Mouse (Mus musculus): ENCODE results near the gene Mok. TPM values are rescaled to one million over a fixed set of nuclear protein-coding genes. Genes with fewer than 3 reads are reported as not detected.

Gene Mok
- polyA plus RNA-seq, 1 experiment from 2014 or later = 11.8 TPM

DNA sequence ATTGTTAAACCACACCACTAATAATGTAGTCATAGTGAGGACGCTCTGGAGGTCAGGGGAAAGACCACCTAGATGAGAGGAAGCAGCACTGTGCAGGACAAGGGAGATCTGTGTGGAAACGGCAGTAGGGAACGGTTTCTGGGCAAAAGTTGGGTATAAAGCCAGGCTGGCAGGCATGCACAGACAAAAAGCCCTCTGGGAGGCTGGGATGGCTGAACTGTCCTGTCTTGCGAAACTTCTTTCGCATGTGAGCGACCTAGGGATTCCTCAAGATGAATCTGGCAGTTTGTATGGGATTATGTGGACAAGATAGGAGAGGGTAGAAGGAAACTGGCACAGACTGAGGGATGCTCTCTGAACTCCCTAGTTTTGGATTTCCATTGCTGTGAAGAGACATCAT, 68.8 kb downstream of the Mok start:
- Histone ChIP-seq H3K9ac (ENCODE audit: low read length) (no peak overlapping the region), H3K9me3 (ENCODE audit: control insufficient read depth, low read length) (no peaks in the 10 kb centered on the region), H3K4me2 (no peak overlapping the region), H3K27ac (ENCODE audit: low read depth, low read length) (no peak overlapping the region), H3K36me3 (ENCODE audit: control insufficient read depth, insufficient read depth, low read length) (no peaks in the 10 kb centered on the region), H3K4me1 (ENCODE audit: control insufficient read depth, insufficient read depth, low read length) (no peaks in the 10 kb centered on the region), H3K27me3 (ENCODE audit: control insufficient read depth, insufficient read depth, low read length) (no peaks in the 10 kb centered on the region), H3K4me3 (ENCODE audit: low read depth, low read length) (no peak overlapping the region)
- DNase-seq (ENCODE audit: low spot score, missing footprints) = no peak
- ATAC-seq (ENCODE audit: low FRiP score) = no peak
- WGBS = 95% methylated on average over 6 of the region's 6 CpGs

DNA sequence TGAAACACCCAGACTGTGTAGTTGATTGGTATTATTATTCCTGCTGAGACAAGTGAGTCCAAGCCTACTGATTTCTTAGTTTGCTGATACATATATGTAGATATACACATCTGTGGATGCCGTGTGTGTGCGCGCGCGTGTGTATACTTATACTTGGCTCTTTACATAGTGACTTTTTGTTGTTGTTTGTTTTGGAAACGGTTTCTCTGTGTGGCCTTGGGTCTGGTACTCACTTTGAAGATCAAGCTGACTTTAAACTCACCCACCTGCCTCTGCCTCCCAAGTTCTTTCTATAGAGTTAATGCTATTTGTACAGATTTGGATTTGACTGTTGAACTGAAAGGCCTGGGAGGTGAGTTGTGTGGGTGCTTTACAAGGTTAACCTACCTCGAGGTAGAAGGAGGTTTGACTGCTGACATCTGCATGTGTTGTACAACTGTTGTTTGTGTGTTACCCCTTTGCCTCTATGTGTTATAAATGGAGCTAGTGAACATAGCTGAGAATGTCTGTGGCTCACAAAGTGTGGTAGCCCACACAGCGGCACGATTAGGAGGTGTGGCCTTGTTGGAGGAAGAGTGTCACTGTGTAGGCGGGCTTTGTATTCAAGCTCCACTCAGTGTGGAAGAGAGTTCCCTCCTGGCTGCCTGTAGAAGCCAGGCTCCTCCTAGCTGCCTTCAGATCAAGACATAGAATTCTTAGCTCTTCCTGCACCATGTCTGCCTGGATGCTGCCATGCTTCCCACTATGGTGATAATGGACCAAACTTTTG, 70.1 kb downstream of the Mok start:
- H3K4me2 ChIP-seq = no peak overlapping the region
- no peak overlapping the region for H3K4me3 ChIP-seq (ENCODE audit: low read depth, low read length)
- H3K27me3 ChIP-seq (ENCODE audit: control insufficient read depth, insufficient read depth, low read length) = no peaks in the 10 kb centered on the region
- DNase-seq (ENCODE audit: low spot score, missing footprints) = no peak
- 93% methylated on average over 10 of the region's 10 CpGs for WGBS
- no peak for ATAC-seq (ENCODE audit: low FRiP score)
- no peaks in the 10 kb centered on the region for H3K4me1 ChIP-seq (ENCODE audit: control insufficient read depth, insufficient read depth, low read length)
- no peak overlapping the region for H3K27ac ChIP-seq (ENCODE audit: low read depth, low read length)
- H3K9ac ChIP-seq (ENCODE audit: low read length) = no peak overlapping the region
- no peaks in the 10 kb centered on the region for H3K36me3 ChIP-seq (ENCODE audit: control insufficient read depth, insufficient read depth, low read length)
- no peaks in the 10 kb centered on the region for H3K9me3 ChIP-seq (ENCODE audit: control insufficient read depth, low read length)

DNA sequence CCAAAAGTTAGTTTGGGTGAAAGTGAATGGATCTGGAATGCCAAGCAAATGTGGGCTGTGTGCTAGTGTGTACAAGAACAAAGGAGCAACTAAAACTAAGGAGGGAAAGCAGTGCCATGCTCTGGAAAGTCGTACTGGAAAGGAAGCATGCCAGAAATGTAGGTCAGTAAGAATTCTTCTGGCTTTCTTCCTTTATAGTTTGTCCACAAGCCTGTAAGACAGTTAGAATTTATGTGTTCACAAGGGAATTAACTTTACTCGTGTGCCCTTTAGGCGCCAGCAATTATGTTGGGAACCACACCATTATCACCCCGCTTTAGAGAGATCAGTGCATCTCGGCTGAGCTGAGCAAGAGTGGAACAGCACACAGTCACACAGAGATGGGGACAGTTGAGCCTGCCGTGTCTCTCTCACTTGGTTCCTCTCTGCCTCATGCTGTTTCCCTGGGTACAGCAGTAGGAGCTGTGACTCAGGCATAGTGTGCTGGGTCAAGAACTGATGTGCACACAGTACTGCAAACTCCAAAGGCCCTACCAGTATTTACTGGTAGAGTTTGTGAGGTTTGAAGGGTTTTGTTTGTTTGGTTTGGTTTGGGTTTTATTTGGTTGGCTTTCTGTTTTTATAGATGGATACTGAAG, 71.0 kb downstream of the Mok start:
- H3K27me3 ChIP-seq (ENCODE audit: control insufficient read depth, insufficient read depth, low read length) = no peaks in the 10 kb centered on the region
- no peak overlapping the region for H3K27ac ChIP-seq (ENCODE audit: low read depth, low read length)
- 80% methylated on average over 6 of the region's 6 CpGs for WGBS
- no peak overlapping the region for H3K4me2 ChIP-seq
- ATAC-seq (ENCODE audit: low FRiP score) (no peak), DNase-seq (ENCODE audit: low spot score, missing footprints) (no peak)
- no peaks in the 10 kb centered on the region for H3K4me1 ChIP-seq (ENCODE audit: control insufficient read depth, insufficient read depth, low read length)
- no peaks in the 10 kb centered on the region for H3K9me3 ChIP-seq (ENCODE audit: control insufficient read depth, low read length)
- H3K4me3 ChIP-seq (ENCODE audit: low read depth, low read length) = no peak overlapping the region
- H3K36me3 ChIP-seq (ENCODE audit: control insufficient read depth, insufficient read depth, low read length) = no peaks in the 10 kb centered on the region
- no peak overlapping the region for H3K9ac ChIP-seq (ENCODE audit: low read length)

DNA sequence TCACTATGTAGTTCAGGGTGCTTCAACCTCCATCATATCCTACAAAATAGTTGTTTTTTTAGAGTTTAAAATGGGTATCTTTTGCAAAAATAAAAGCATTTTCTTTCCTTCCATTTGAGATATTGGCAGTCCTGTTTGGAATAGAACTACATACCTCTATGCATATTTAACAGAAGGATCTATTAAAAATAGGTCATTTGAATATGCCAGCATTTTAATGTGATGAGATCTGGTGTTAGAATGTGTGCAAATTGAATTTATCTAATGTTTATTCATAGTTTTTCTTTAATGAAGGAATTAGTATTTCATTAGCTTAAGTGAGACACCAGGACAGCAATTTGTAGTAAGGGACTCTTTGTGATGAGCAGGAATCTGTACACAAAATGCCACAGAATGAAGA, 72.2 kb downstream of the Mok start:
- no peak overlapping the region for H3K4me3 ChIP-seq (ENCODE audit: low read depth, low read length)
- H3K36me3 ChIP-seq (ENCODE audit: control insufficient read depth, insufficient read depth, low read length) = no peaks in the 10 kb centered on the region
- H3K9me3 ChIP-seq (ENCODE audit: control insufficient read depth, low read length) = no peaks in the 10 kb centered on the region
- H3K27ac ChIP-seq (ENCODE audit: low read depth, low read length) = no peak overlapping the region
- no peaks in the 10 kb centered on the region for H3K27me3 ChIP-seq (ENCODE audit: control insufficient read depth, insufficient read depth, low read length)
- H3K4me1 ChIP-seq (ENCODE audit: control insufficient read depth, insufficient read depth, low read length) = no peaks in the 10 kb centered on the region
- H3K4me2 ChIP-seq = no peak overlapping the region
- no peak for ATAC-seq (ENCODE audit: low FRiP score)
- DNase-seq (ENCODE audit: low spot score, missing footprints) = no peak
- H3K9ac ChIP-seq (ENCODE audit: low read length) = no peak overlapping the region

DNA sequence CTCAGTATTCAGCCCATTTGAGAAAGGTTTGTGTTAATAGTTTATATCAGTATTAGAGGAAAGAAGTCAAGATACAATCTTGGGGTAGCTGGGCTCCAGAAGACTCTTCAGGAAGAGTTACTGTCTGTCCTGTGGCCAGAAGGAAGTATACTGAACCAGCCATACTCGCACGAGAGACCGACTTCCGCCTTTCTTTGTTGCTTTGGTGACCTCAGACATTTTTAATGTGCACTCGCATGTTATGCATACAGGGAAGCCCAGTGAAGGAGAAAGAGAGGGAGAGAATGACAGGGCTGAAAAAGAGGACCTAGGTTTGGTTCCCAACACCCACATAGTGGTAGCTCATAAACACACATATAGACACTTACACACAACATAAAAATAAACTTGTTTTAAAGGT, 76.2 kb downstream of the Mok start:
- Histone ChIP-seq H3K9me3 (ENCODE audit: control insufficient read depth, low read length) (no peaks in the 10 kb centered on the region), H3K4me1 (ENCODE audit: control insufficient read depth, insufficient read depth, low read length) (no peaks in the 10 kb centered on the region), H3K9ac (ENCODE audit: low read length) (no peak overlapping the region), H3K36me3 (ENCODE audit: control insufficient read depth, insufficient read depth, low read length) (no peaks in the 10 kb centered on the region), H3K27me3 (ENCODE audit: control insufficient read depth, insufficient read depth, low read length) (no peaks in the 10 kb centered on the region), H3K27ac (ENCODE audit: low read depth, low read length) (no peak overlapping the region), H3K4me2 (no peak overlapping the region), H3K4me3 (ENCODE audit: low read depth, low read length) (no peak overlapping the region)
- no peak for DNase-seq (ENCODE audit: low spot score, missing footprints)
- no peak for ATAC-seq (ENCODE audit: low FRiP score)
- WGBS = 92% methylated on average over 5 of the region's 5 CpGs

DNA sequence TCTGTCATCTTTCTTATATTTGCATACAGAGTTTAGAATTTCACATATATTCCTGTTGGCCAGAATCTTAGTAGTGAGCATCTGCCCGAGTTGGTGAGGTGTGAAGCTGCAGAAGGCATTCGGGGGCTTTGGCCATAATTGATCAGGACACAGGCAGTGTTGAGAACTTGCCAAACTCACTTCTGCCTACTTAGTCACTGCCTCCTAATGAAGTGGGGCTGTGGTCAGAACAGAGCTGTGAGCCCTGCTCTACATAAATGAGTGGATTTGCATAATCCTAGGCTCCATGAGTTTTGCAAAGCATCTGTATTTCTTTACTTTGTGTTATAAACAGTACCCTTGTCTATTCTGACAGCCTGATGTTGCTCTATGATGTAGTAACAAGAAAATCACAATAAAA, 78.4 kb downstream of the Mok start:
- no peaks in the 10 kb centered on the region for H3K4me1 ChIP-seq (ENCODE audit: control insufficient read depth, insufficient read depth, low read length)
- H3K36me3 ChIP-seq (ENCODE audit: control insufficient read depth, insufficient read depth, low read length) = no peaks in the 10 kb centered on the region
- DNase-seq (ENCODE audit: low spot score, missing footprints) = no peak

DNA sequence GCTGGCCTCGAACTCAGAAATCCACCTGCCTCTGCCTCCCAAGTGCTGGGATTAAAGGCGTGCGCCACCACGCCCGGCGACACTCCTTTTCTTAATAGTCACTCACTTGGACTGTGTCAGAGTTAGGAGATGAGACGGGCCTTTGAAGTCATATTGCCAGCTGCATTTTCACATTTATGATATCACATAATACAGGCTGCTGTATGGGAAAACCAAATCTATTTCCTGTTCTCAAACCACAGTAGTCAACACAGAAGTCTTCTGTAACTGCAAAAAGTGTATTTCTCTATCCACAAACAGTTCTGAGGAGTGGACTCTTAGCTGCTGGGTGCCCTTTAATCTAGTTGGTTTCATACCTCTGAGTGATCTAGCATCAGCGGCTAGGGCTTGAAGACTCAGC, 81.8 kb downstream of the Mok start:
- Histone ChIP-seq H3K36me3 (ENCODE audit: control insufficient read depth, insufficient read depth, low read length) (no peaks in the 10 kb centered on the region), H3K9me3 (ENCODE audit: control insufficient read depth, low read length) (no peaks in the 10 kb centered on the region), H3K4me1 (ENCODE audit: control insufficient read depth, insufficient read depth, low read length) (no peaks in the 10 kb centered on the region), H3K4me2 (no peak overlapping the region), H3K27ac (ENCODE audit: low read depth, low read length) (no peak overlapping the region), H3K27me3 (ENCODE audit: control insufficient read depth, insufficient read depth, low read length) (no peaks in the 10 kb centered on the region), H3K9ac (ENCODE audit: low read length) (no peak overlapping the region), H3K4me3 (ENCODE audit: low read depth, low read length) (no peak overlapping the region)
- DNase-seq (ENCODE audit: low spot score, missing footprints) (no peak), ATAC-seq (ENCODE audit: low FRiP score) (no peak)
- 93% methylated on average over 8 of the region's 8 CpGs for WGBS

More for the DNA sequence above, 78.4 kb downstream of the Mok start:
- WGBS = 91% methylated on average over 2 of the region's 2 CpGs
- Histone ChIP-seq H3K4me3 (ENCODE audit: low read depth, low read length) (no peak overlapping the region), H3K27me3 (ENCODE audit: control insufficient read depth, insufficient read depth, low read length) (no peaks in the 10 kb centered on the region), H3K4me2 (no peak overlapping the region), H3K9me3 (ENCODE audit: control insufficient read depth, low read length) (no peaks in the 10 kb centered on the region), H3K9ac (ENCODE audit: low read length) (no peak overlapping the region), H3K27ac (ENCODE audit: low read depth, low read length) (no peak overlapping the region)
- no peak for ATAC-seq (ENCODE audit: low FRiP score)

Other genes starting within 250 kb of the Mok start
- 74.9 and 83.1 TPM in 2 replicates for gene Dync1h1, start 239.5 kb downstream of the Mok start, polyA plus RNA-seq (2014; fragmentation: Nextera tagmentation; extraction: Ambion mirVana)
- 0.14 and 0.34 TPM in 2 replicates for gene 1700001K19Rik, start 158.3 kb downstream of the Mok start, polyA plus RNA-seq (2014; fragmentation: Nextera tagmentation; extraction: Ambion mirVana)
- 1,541 and 1,584 TPM in 2 replicates for gene Hsp90aa1, start 138.2 kb downstream of the Mok start, polyA plus RNA-seq (2014; fragmentation: Nextera tagmentation; extraction: Ambion mirVana)
- 22.9 and 24.7 TPM in 2 replicates for gene Wdr20, start 103.0 kb downstream of the Mok start, polyA plus RNA-seq (2014; fragmentation: Nextera tagmentation; extraction: Ambion mirVana)
- gene Zfp839, start 9.3 kb upstream of the Mok start, polyA plus RNA-seq (2014; fragmentation: Nextera tagmentation; extraction: Ambion mirVana) = 1.4 and 1.8 TPM in 2 replicates
- 77.4 and 83.2 TPM in 2 replicates for gene Cinp, start 48.2 kb upstream of the Mok start, polyA plus RNA-seq (2014; fragmentation: Nextera tagmentation; extraction: Ambion mirVana)
- gene Tecpr2, start 48.3 kb upstream of the Mok start, polyA plus RNA-seq (2014; fragmentation: Nextera tagmentation; extraction: Ambion mirVana) = 4.1 and 4.2 TPM in 2 replicates
- 9.9 and 11.8 TPM in 2 replicates for gene Ankrd9, start 138.1 kb upstream of the Mok start, polyA plus RNA-seq (2014; fragmentation: Nextera tagmentation; extraction: Ambion mirVana)
- gene Rcor1, start 198.4 kb upstream of the Mok start, polyA plus RNA-seq (2014; fragmentation: Nextera tagmentation; extraction: Ambion mirVana) = 10.4 and 12.1 TPM in 2 replicates